Mouse (Mus musculus) embryonic facial prominence, embryonic 14.5 days (tissue): ENCODE results near the gene Zfp319. TPM values are rescaled to one million over a fixed set of nuclear protein-coding genes. Genes with fewer than 3 reads are reported as not detected.
A peak's percentile ranks its signal among the peaks of the same experiment; 100 is the strongest.
"Not testable (repeated sequence)": the region's sequence is repeated elsewhere in the genome, so short reads cannot be mapped to it uniquely, and the experiment has no call there.

ENCODE experiments used
- ATAC-seq: fragments of 200-750 bp; cut with Nextera tagmentation; 2 replicates; pipeline ENCODE4 v1.8.0; 2017; ENCODE audit warnings: low read depth, moderate number of reproducible peaks, moderate TSS enrichment
- DNase-seq: peaks from one replicate; pipeline ENCODE4 v3.0.0-alpha.2; 2015; ENCODE audit warnings: low spot score
- H3K27ac ChIP-seq: fragments of 300-500 bp; sonication (generic); replicated peaks from 2 replicates; pipeline ENCODE4 v1.5.1; 2014; ENCODE audit warnings: low read depth, mild to moderate bottlenecking, low read length, moderate library complexity
- H3K27me3 ChIP-seq: fragments of 300-500 bp; sonication (generic); replicated peaks from 2 replicates; pipeline ENCODE4 v1.6.1; 2014; ENCODE audit warnings: low read length; ENCODE audit not compliant: control insufficient read depth, insufficient read depth
- H3K36me3 ChIP-seq: fragments of 300-500 bp; sonication (generic); 2 replicates; pipeline ENCODE4 v1.6.1; 2014; ENCODE audit warnings: low read length, mixed read lengths; ENCODE audit not compliant: control insufficient read depth, insufficient read depth
- H3K4me1 ChIP-seq: fragments of 300-500 bp; sonication (generic); 2 replicates; pipeline ENCODE4 v1.6.1; 2014; ENCODE audit warnings: antibody characterized with exemption, low read length; ENCODE audit not compliant: control insufficient read depth, insufficient read depth
- H3K4me2 ChIP-seq: fragments of 300-500 bp; sonication (generic); 2 replicates; pipeline ENCODE4 v1.6.1; 2014; ENCODE audit warnings: low read depth, mild to moderate bottlenecking, low read length, moderate library complexity, mixed read lengths
- H3K4me3 ChIP-seq: fragments of 300-500 bp; sonication (generic); 2 replicates; pipeline ENCODE4 v1.5.1; 2014; ENCODE audit warnings: low read depth, mild to moderate bottlenecking, low read length
- H3K9ac ChIP-seq: fragments of 300-500 bp; sonication (generic); 2 replicates; pipeline ENCODE4 v1.6.1; 2014; ENCODE audit warnings: low read depth, mild to moderate bottlenecking, low read length, moderate library complexity, mixed read lengths
- H3K9me3 ChIP-seq: fragments of 300-500 bp; sonication (generic); 2 replicates; pipeline ENCODE4 v1.6.1; 2016; ENCODE audit warnings: low read length; ENCODE audit not compliant: control insufficient read depth
- WGBS: fragments of 180-500 bp; shearing (Covaris S2); extraction: QIAGEN DNeasy Blood & Tissue Kit; methylation state at CpG from one replicate; pipeline ENCODE4 v1.1.7; 2014; 5-methylcytosine and 5-hydroxymethylcytosine counted together
- polyA plus RNA-seq: library from polyadenylated mRNA; unstranded; fragments of >200 nt; fragmentation: Nextera tagmentation; extraction: Ambion mirVana; gene quantifications from 2 replicates; pipeline ENCODE4 v1.2.1, GENCODE M21; 2014

Zfp319 gene
- 8.4 and 8.9 TPM in 2 replicates for polyA plus RNA-seq

DNA sequence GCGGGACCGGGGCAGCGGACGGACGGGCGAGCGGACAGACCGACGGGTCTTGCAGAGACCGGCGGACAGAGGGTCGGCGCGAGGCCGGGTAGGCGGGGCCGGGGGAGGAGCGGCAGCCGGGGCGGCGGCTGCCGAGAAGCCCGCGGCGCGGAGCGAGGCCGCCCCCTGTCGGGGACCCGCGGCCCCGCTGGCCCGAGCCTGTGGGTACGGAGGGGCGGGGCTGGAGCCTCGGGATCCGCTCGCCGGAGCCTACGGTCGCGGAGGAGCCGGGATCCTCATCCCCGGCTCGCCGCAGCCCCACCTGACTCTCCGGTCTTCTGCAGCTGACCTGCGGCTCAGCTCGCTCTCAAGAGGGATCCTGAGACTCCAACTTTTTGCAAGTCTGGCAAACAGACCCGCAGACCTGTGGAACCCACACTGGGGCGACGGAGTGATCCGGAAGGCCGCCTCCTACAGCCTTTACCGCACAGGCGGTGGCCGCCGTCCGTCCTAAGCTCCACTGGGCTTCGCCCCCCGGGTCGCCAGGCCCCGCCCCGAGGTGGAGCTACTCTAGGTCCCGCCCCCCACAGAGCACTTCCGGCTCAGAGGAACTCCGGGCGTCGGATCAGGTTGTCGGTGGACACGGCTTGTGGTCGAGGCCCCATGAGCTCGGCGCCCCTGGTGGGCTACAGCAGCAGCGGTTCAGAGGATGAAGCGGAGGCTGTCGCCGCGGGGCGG, at the start of gene Zfp319, which contains the start of gene Usb1:
Zfp319 (minus strand) TSS at position 231 of the 717 bp plus-strand sequence.
Usb1 (plus strand) TSS at position 565 of the 717 bp plus-strand sequence.
- H3K9ac ChIP-seq, result peak within 1 kb of the TSS; percentile 89
- H3K9me3 ChIP-seq, result 0 out of 2 replicates have a peak, but pooled peaks cover 4% of the 10 kb centered on the region
- DNase-seq (peak; percentile 97), ATAC-seq (peak; percentile 94)
- peak within 1 kb of the TSS; percentile 98 for H3K27ac ChIP-seq
- H3K36me3 ChIP-seq, result peaks cover 45% of the 10 kb centered on the region
- H3K4me1 ChIP-seq, result peaks cover 12% of the 10 kb centered on the region
- no peaks in the 10 kb centered on the region for H3K27me3 ChIP-seq
- peak within 1 kb of the TSS; percentile 73 for H3K4me3 ChIP-seq
- 1% methylated on average over 11 of the region's 80 CpGs for WGBS
- peak within 1 kb of the TSS; percentile 84 for H3K4me2 ChIP-seq

DNA sequence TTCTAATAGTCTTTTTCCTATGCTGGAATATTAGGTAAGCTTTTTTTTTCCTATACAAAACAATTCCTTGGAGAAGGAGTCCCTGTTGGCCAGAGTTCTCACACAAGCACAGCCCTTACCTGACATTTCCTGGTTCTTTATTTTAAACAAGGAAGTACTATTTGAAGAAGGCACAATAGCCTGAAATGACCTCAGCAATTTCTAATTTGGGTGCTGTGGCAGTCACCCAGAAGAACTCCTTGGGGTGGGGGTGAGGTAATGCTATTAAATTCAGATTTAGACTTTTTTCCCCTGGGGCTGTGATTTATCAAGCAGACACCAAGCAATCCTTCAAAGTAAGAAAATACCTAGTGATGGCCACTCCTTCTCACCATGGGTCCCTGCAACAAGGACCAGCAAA, 49.2 kb upstream of the Zfp319 start:
- Histone ChIP-seq H3K4me2 (no peak overlapping the region), H3K27me3 (no peaks in the 10 kb centered on the region), H3K4me3 (no peak overlapping the region), H3K9ac (no peak overlapping the region), H3K36me3 (no peaks in the 10 kb centered on the region), H3K4me1 (0 out of 2 replicates have a peak, but pooled peaks cover 5% of the 10 kb centered on the region), H3K9me3 (no peaks in the 10 kb centered on the region), H3K27ac (no peak overlapping the region)
- DNase-seq, result no peak
- ATAC-seq, result no peak

- H3K27me3 ChIP-seq, ATAC-seq, H3K36me3 ChIP-seq, H3K9me3 ChIP-seq, H3K27ac ChIP-seq, H3K9ac ChIP-seq, H3K4me3 ChIP-seq, DNase-seq, H3K4me1 ChIP-seq, H3K4me2 ChIP-seq: not testable (repeated sequence)
- WGBS, result 94% methylated on average over 11 of the region's 11 CpGs
Observed at GRCm38 (mm10) chr8:95378928-95379327, 47.2 kb upstream of the Zfp319 start.

DNA sequence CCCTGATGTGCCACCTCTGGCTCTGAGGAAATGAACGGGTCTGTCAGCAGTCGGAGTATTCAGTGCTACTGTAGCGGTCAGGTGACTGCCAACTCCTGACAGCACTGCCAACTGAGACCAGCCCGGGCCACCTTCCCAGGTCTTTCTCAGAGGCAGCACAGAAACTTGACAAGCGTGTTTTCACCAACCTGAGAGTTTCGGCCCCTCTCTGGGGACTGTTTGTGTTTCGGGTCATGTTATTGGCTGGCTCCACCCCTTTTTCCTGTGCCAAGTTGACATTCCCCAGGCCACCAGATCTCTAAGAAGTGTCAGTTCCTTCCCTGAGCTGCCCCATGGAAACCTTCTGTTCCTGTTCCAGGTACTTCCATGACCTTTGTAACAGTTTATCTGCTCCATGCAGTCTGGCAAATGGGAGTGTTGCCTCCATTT, 46.1 kb upstream of the Zfp319 start:
- H3K27me3 ChIP-seq, result no peaks in the 10 kb centered on the region
- no peak overlapping the region for H3K9ac ChIP-seq
- ATAC-seq, result peak; percentile 82
- DNase-seq, result peak; percentile 77
- H3K4me2 ChIP-seq, result no peak overlapping the region
- WGBS, result 38% methylated on average over 7 of the region's 7 CpGs
- H3K36me3 ChIP-seq, result no peaks in the 10 kb centered on the region
- H3K9me3 ChIP-seq, result no peaks in the 10 kb centered on the region
- 0 out of 2 replicates have a peak, but pooled peaks cover 5% of the 10 kb centered on the region for H3K4me1 ChIP-seq
- H3K27ac ChIP-seq, result peak overlapping the region; percentile 39
- no peak overlapping the region for H3K4me3 ChIP-seq

- Histone ChIP-seq H3K9me3 (no peaks in the 10 kb centered on the region), H3K9ac (no peak overlapping the region), H3K4me3 (no peak overlapping the region), H3K4me1 (0 out of 2 replicates have a peak, but pooled peaks cover 5% of the 10 kb centered on the region), H3K27me3 (no peaks in the 10 kb centered on the region), H3K36me3 (no peaks in the 10 kb centered on the region), H3K27ac (peak overlapping the region; percentile 11; the same call in 1 of the 2 replicates), H3K4me2 (no peak overlapping the region)
- no peak for DNase-seq
- no peak for ATAC-seq
- WGBS, result 74% methylated on average over 4 of the region's 4 CpGs
Observed at GRCm38 (mm10) chr8:95377101-95377500, 45.4 kb upstream of the Zfp319 start.

DNA sequence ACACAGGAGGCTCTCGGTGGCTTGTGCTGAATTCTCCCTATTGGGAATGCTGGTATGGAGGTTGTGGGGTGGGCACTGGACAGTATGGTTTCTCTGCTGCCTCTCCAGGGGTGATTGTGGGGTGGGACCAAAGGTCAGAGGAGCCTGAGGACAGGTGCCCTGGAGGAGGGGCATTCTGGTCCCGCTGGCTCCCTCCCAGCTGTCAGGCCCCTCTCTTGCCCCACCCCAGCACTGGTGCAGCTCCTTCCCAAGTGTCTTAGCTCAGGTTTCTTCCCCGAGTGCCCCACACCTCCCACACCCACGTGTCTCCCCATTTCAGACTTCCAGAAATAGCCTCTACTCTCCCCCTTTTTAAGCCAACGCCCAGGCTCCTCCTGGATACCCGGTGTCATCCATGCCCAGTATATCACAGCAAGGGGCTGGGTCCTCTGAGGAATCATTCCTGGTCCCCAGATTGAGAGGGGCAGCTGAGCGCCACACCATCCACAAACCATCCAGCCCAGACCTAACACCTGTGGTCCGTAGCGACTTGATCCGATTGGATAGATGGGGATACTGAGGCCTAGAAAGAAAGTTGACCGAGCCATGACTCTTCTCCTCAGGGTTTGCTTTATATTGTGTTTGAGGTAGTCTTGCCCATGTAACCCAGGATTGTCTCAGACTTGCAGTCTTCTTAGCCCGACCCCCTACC, 44.7 kb upstream of the Zfp319 start:
- ATAC-seq, result peak; percentile 44
- Histone ChIP-seq H3K4me1 (0 out of 2 replicates have a peak, but pooled peaks cover 5% of the 10 kb centered on the region), H3K9me3 (no peaks in the 10 kb centered on the region), H3K27ac (0 out of 2 replicates have a peak overlapping the region, but pooled peaks have one; percentile 11), H3K4me3 (no peak overlapping the region), H3K4me2 (no peak overlapping the region), H3K27me3 (no peaks in the 10 kb centered on the region), H3K36me3 (no peaks in the 10 kb centered on the region), H3K9ac (no peak overlapping the region)
- WGBS, result 72% methylated on average over 11 of the region's 12 CpGs
- DNase-seq, result peak; percentile 25

DNA sequence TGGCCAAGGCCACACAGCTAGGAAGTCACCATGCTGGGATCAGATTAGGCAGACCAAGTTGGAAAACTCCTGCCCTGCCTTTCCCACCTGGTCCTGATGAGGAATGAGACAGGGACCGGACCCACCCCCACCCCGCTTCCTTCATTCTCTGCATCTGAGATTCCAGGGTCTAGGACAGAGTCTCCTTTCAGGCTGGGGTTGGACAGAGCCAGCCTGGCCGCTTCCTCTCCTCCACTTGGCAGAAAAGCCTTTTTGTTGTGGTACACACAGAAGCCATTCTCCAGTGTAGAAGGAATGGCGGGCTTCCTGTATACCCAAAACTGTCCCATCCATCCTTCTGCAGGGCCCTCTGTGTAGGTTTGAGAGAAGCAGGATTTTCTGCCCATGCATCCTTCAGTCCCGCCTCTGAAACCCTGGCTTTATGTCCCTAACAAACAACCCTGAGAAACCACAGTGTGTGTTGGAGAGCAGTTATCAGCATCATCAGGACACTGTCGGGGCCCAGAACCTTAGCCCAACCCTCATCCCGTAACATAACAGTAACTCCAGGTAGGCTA, 43.7 kb upstream of the Zfp319 start:
- 56% methylated on average over 7 of the region's 7 CpGs for WGBS
- ATAC-seq, result no peak

GRCm38 (mm10) chr8:95374429-95374828, 42.7 kb upstream of the Zfp319 start:
- Histone ChIP-seq H3K4me1 (peaks cover 14% of the 10 kb centered on the region), H3K9me3 (no peaks in the 10 kb centered on the region), H3K27me3 (no peaks in the 10 kb centered on the region), H3K4me2 (no peak overlapping the region), H3K36me3 (no peaks in the 10 kb centered on the region), H3K27ac (no peak overlapping the region), H3K4me3 (no peak overlapping the region), H3K9ac (no peak overlapping the region)
- WGBS, result 80% methylated on average over 2 of the region's 3 CpGs
- no peak for DNase-seq
- no peak for ATAC-seq

More for the DNA sequence above, 43.7 kb upstream of the Zfp319 start:
- Histone ChIP-seq H3K9me3 (no peaks in the 10 kb centered on the region), H3K36me3 (no peaks in the 10 kb centered on the region), H3K9ac (no peak overlapping the region), H3K4me2 (no peak overlapping the region), H3K27me3 (no peaks in the 10 kb centered on the region), H3K4me3 (no peak overlapping the region), H3K27ac (no peak overlapping the region), H3K4me1 (0 out of 2 replicates have a peak, but pooled peaks cover 5% of the 10 kb centered on the region)
- DNase-seq, result no peak
